Mouse (Mus musculus) lung, postnatal 0 days (tissue): Measurements from ENCODE around the gene Slc17a5. TPM values are rescaled to one million over a fixed set of nuclear protein-coding genes. Genes with fewer than 3 reads are reported as not detected.

Source experiments
- ATAC-seq: fragments of 200-750 bp; cut with Nextera tagmentation; 2 replicates; pipeline ENCODE4 v1.8.0; 2017; ENCODE audit warnings: moderate library complexity
- DNase-seq: peaks from one replicate; pipeline ENCODE4 v3.0.0-alpha.2; 2016; ENCODE audit warnings: low spot score
- H3K27ac ChIP-seq: fragments of 300-500 bp; sonication (generic); 2 replicates; pipeline ENCODE4 v1.5.1; 2014; ENCODE audit warnings: antibody characterized with exemption, mild to moderate bottlenecking, low read length, mixed read lengths
- H3K27me3 ChIP-seq: fragments of 300-500 bp; sonication (generic); replicated peaks from 2 replicates; pipeline ENCODE4 v1.6.1; 2014; ENCODE audit warnings: low read length, mixed read lengths; ENCODE audit not compliant: insufficient read depth
- H3K36me3 ChIP-seq: fragments of 300-500 bp; sonication (generic); 2 replicates; pipeline ENCODE4 v1.6.1; 2014; ENCODE audit warnings: low read length, mixed read lengths; ENCODE audit not compliant: insufficient read depth
- H3K4me1 ChIP-seq: fragments of 300-500 bp; sonication (generic); 2 replicates; pipeline ENCODE4 v1.6.1; 2014; ENCODE audit warnings: antibody characterized with exemption, low read depth, low read length, mixed read lengths; ENCODE audit not compliant: insufficient read depth
- H3K4me2 ChIP-seq: fragments of 300-500 bp; sonication (generic); replicated peaks from 2 replicates; pipeline ENCODE4 v1.6.1; 2014; ENCODE audit warnings: low read depth, mild to moderate bottlenecking, low read length, moderate library complexity, mixed read lengths
- H3K4me3 ChIP-seq: fragments of 300-500 bp; sonication (generic); 2 replicates; pipeline ENCODE4 v1.5.1; 2014; ENCODE audit warnings: low read depth, low read length
- H3K9ac ChIP-seq: fragments of 300-500 bp; sonication (generic); replicated peaks from 2 replicates; pipeline ENCODE4 v1.6.1; 2014; ENCODE audit warnings: low read depth, mild to moderate bottlenecking
- H3K9me3 ChIP-seq: fragments of 300-500 bp; sonication (generic); 2 replicates; pipeline ENCODE4 v1.6.1; 2016; ENCODE audit warnings: low read length, mixed read lengths
- CTCF ChIP-seq: IDR thresholded peaks from 2 replicates; pipeline ENCODE4 v1.5.1; 2016; ENCODE audit warnings: antibody characterized with exemption, mild to moderate bottlenecking
- EP300 ChIP-seq: IDR thresholded peaks from 2 replicates; pipeline ENCODE4 v1.6.1; 2016; ENCODE audit warnings: antibody characterized with exemption, mild to moderate bottlenecking, control low read depth
- WGBS: fragments of 180-500 bp; shearing (Covaris S2); extraction: QIAGEN DNeasy Blood & Tissue Kit; methylation state at CpG from one replicate; pipeline ENCODE4 v1.1.7; 2014; 5-methylcytosine and 5-hydroxymethylcytosine counted together
- polyA plus RNA-seq: library from polyadenylated mRNA; unstranded; fragments of >200 nt; fragmentation: Nextera tagmentation; extraction: Ambion mirVana; gene quantifications from 2 replicates; pipeline ENCODE4 v1.2.1, GENCODE M21; 2015

Gene Slc17a5
- polyA plus RNA-seq, 1 experiment from 2014 or later = 19.9 TPM

DNA sequence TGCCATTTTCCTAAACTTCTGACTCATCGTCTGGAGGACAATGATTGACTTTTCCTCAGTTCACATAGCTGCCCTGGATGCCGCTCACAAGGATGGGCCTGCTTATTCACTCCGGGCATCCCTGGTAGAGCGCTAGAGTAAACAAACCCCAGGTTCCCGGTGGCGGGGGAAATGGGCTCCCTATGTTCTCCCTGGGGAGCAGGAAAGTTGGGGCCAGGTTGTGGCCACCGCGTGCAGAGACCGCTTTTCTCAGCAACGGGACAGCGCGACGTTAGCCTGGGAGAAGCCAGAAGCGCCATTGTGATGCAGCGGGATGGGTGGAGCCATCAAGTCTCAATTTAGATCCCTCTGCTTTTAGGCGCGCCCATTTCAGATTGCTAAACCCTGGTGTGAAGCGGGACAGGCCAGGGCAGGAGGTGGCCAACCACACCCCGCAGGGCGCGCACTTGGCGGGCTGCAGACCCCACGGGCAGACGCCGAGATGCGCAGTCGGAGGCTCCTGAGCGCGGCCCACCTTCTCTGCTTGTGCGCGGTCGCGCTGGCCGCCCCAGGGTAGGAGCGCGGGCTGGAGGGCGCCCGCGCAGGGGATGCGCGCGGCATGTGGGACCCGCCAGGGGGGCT, 27.7 kb upstream of the Slc17a5 start, which contains the start of gene Cd109:
Gene Cd109 (plus strand): TSS at position 146 of the 621 bp plus-strand sequence.
- DNase-seq (peak; percentile 65), ATAC-seq (peak; percentile 72)
- no peaks in the 10 kb centered on the region for H3K9me3 ChIP-seq
- no peaks in the 10 kb centered on the region; the same call in 1 of the 2 replicates for H3K4me1 ChIP-seq
- no peak for TF ChIP-seq EP300
- no peak for TF ChIP-seq CTCF
- no peaks in the 10 kb centered on the region; the same call in 1 of the 2 replicates for H3K27me3 ChIP-seq
- peak within 1 kb of the TSS; percentile 51 for H3K4me3 ChIP-seq
- WGBS = under 1% methylated on average over 43 of the region's 43 CpGs
- peak within 1 kb of the TSS; percentile 27 for H3K9ac ChIP-seq
- H3K36me3 ChIP-seq = no peaks in the 10 kb centered on the region
- H3K4me2 ChIP-seq = peak within 1 kb of the TSS; percentile 81
- no peak within 1 kb of the TSS for H3K27ac ChIP-seq

DNA sequence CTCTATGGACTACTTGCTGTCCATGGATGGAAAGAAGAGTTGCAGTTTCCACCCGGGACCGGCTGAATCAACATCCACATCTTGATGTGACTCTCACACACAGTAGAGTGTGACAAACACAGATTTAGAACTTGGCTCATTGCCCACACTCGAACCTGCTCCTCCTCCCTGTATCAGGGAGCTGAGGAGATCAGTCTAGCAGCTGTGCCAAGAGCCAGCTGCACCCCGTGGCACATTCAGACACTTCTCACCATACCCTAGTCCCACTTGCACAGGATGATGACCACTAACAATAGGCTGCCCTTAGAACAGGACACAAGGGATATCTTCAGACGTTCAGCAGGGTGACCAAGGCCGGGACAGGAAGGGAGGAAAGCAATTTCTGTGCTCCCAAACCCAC, 26.4 kb upstream of the Slc17a5 start:
- H3K36me3 ChIP-seq = no peaks in the 10 kb centered on the region
- no peak overlapping the region for H3K4me3 ChIP-seq
- no peak for DNase-seq
- TF ChIP-seq EP300 = no peak
- TF ChIP-seq CTCF = no peak
- no peak overlapping the region for H3K4me2 ChIP-seq
- no peak for ATAC-seq
- H3K27ac ChIP-seq = no peak overlapping the region
- H3K27me3 ChIP-seq = no peaks in the 10 kb centered on the region; the same call in 1 of the 2 replicates
- H3K9me3 ChIP-seq = no peaks in the 10 kb centered on the region
- WGBS = 22% methylated on average over 6 of the region's 6 CpGs
- H3K9ac ChIP-seq = no peak overlapping the region
- H3K4me1 ChIP-seq = no peaks in the 10 kb centered on the region; the same call in 1 of the 2 replicates

DNA sequence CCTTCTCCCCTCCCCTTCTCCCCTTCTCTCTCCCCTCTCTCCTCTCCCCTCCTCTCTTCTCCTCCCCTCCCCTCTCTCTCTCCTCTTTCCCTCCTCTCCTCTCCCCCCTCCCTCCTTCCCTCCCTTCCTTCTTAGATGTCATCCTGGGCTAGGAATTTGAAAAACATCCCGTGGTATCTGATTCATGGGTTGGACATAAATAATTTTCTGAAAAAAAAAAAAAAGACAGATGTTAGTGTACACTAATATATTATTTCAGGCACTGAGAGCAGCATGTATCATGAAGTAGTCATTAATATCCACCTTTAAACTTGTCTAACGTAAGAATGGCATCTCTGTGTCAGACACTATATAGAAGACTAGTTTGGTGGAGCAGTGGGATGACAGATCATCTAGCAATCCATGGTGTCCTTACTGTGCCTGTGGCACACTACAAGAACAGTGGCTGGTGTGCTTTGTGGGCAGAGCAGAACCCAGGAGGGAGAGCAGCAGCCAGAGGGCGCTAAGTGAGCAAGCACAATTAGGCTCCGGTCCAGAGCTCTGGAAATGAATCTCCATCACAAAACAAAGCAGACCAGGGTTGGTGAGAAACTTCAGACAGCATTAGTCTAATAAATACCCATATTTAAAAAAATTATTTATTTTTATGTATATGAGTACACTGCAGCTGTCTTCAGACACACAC, 13.3 kb upstream of the Slc17a5 start:
- TF ChIP-seq EP300 (no peak), CTCF (peak; percentile 68)
- H3K4me3 ChIP-seq = no peak overlapping the region
- peak; percentile 39 for DNase-seq
- no peak overlapping the region for H3K4me2 ChIP-seq
- no peak overlapping the region for H3K27ac ChIP-seq
- H3K9me3 ChIP-seq = no peaks in the 10 kb centered on the region
- no peak for ATAC-seq
- H3K9ac ChIP-seq = no peak overlapping the region
- H3K27me3 ChIP-seq = no peaks in the 10 kb centered on the region
- H3K4me1 ChIP-seq = no peaks in the 10 kb centered on the region
- H3K36me3 ChIP-seq = no peaks in the 10 kb centered on the region
- WGBS = 45% methylated on average over 4 of the region's 4 CpGs

- no peak overlapping the region for H3K9ac ChIP-seq
- H3K9me3 ChIP-seq = no peaks in the 10 kb centered on the region
- no peak for TF ChIP-seq CTCF
- TF ChIP-seq EP300 = no peak
- no peak overlapping the region for H3K27ac ChIP-seq
- 71% methylated on average over 5 of the region's 5 CpGs for WGBS
- no peak overlapping the region for H3K4me3 ChIP-seq
- no peak for ATAC-seq
- no peaks in the 10 kb centered on the region for H3K36me3 ChIP-seq
- no peak for DNase-seq
- no peaks in the 10 kb centered on the region for H3K4me1 ChIP-seq
- H3K4me2 ChIP-seq = no peak overlapping the region
- H3K27me3 ChIP-seq = no peaks in the 10 kb centered on the region
These were observed 12.1 kb upstream of the Slc17a5 start for GRCm38 (mm10) chr9:78599927-78600326.

DNA sequence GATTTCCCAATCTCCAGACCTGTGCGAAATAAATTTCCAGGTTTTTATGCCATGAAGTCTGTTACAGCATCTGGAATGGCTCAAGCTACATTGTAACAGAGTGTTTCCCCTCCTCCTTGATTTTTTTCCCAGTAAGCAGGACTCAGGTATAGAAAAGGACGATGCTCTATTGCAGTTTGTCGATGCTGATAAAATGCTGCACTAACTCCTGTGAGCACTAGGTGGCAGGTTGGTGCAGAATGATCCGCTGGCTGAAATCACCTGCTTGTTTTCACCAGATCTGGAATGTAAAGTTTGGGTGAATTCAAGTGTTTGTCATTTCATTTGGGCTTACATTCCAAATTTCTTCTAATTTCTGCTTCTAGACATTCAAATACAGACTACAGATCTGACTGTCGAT, 9.0 kb upstream of the Slc17a5 start:
- 4% methylated on average over 5 of the region's 5 CpGs for WGBS
- no peak for ATAC-seq
- H3K9ac ChIP-seq = no peak overlapping the region
- H3K4me2 ChIP-seq = no peak overlapping the region
- no peak overlapping the region for H3K27ac ChIP-seq
- H3K9me3 ChIP-seq = no peaks in the 10 kb centered on the region
- H3K36me3 ChIP-seq = no peaks in the 10 kb centered on the region
- no peak for TF ChIP-seq EP300
- peak; percentile 85 for TF ChIP-seq CTCF
- peak; percentile 60 for DNase-seq
- no peaks in the 10 kb centered on the region for H3K27me3 ChIP-seq
- H3K4me1 ChIP-seq = no peaks in the 10 kb centered on the region
- H3K4me3 ChIP-seq = no peak overlapping the region

DNA sequence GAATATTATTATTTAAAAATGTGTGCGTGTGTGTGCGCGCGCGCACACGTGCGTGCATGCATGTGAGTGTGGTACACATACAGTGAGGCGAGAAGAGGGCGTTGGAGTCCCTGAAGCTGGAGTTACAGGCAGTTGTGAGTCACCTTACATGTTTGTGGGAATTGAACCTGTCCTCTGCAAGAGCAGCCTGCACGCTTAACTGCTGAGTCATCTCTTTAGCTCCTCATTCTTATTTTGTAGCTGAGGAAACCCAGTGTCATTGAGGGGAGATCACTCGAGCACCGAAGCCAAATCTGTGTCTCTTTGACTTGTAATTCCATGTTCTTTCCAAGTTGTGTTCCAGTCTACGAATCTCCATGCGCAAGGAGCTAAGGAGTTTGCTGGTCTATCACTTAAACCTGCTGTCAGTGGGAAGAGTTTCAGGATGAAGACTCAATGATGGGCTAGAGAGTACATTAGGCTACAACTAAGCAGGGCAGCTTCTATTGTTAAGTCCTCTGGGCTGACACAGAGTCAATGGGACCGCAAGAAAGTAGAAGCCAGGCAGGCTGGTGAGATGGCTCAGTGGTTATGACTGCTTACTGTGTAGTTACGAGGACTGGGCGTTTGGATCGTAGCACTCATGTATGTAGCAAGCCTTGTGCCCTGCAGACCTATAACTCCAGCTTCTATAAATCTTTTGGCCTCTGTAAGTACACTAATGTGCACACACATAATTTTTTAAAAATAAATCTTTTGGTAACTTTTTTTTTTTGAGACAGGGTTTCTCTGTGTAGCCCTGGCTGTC, 8.1 kb upstream of the Slc17a5 start:
- WGBS = 84% methylated on average over 18 of the region's 18 CpGs
- Histone ChIP-seq H3K27ac (no peak overlapping the region), H3K4me1 (no peaks in the 10 kb centered on the region), H3K4me3 (no peak overlapping the region), H3K9ac (no peak overlapping the region), H3K9me3 (no peaks in the 10 kb centered on the region), H3K27me3 (no peaks in the 10 kb centered on the region), H3K4me2 (no peak overlapping the region), H3K36me3 (no peaks in the 10 kb centered on the region)
- no peak for DNase-seq
- no peak for TF ChIP-seq EP300
- TF ChIP-seq CTCF = no peak
- no peak for ATAC-seq
